Mouse (Mus musculus) C2C12 (cell line): Measurements from ENCODE around the gene Prss33. TPM values are rescaled to one million over a fixed set of nuclear protein-coding genes. Genes with fewer than 3 reads are reported as not detected.

Experiments used
- H3K27me3 ChIP-seq: one replicate; pipeline ENCODE4 v1.6.1; 2011; ENCODE audit not compliant: control insufficient read depth, insufficient read depth, insufficient read length
- H3K36me3 ChIP-seq: one replicate; pipeline ENCODE4 v1.6.1; 2011; ENCODE audit not compliant: control insufficient read depth, insufficient read depth
- H3K4me3 ChIP-seq: one replicate; pipeline ENCODE4 v1.5.1; 2011; ENCODE audit warnings: mild to moderate bottlenecking, control low read depth; ENCODE audit not compliant: poor library complexity, insufficient read depth, severe bottlenecking
- H3K79me2 ChIP-seq: one replicate; pipeline ENCODE4 v1.6.1; 2011; ENCODE audit not compliant: control insufficient read depth, insufficient read depth
- H3K79me3 ChIP-seq: one replicate; pipeline ENCODE4 v1.6.1; 2011; ENCODE audit warnings: low read depth, control low read depth
- H3ac ChIP-seq: one replicate; pipeline ENCODE3; 2011; ENCODE audit warnings: low read depth; ENCODE audit not compliant: control insufficient read depth, insufficient read length
- CEBPB ChIP-seq: IDR thresholded peaks from one replicate; pipeline ENCODE4 v1.6.1; 2011; ENCODE audit warnings: low read depth, mild to moderate bottlenecking, control low read depth, moderate library complexity
- CTCF ChIP-seq: IDR thresholded peaks from one replicate; pipeline ENCODE4 v1.5.1; 2011; ENCODE audit not compliant: control insufficient read depth, insufficient read depth, insufficient read length
- FOSL1 ChIP-seq: IDR thresholded peaks from one replicate; pipeline ENCODE4 v1.8.0; 2011; ENCODE audit warnings: mild to moderate bottlenecking, low read length; ENCODE audit not compliant: poor library complexity, insufficient read depth, severe bottlenecking
- MAX ChIP-seq: IDR thresholded peaks from one replicate; pipeline ENCODE4 v1.6.1; 2011; ENCODE audit warnings: mild to moderate bottlenecking, control low read depth
- MYOD1 ChIP-seq: IDR thresholded peaks from one replicate; pipeline ENCODE4 v1.6.1; 2011; ENCODE audit warnings: low read depth; ENCODE audit not compliant: control insufficient read depth, insufficient read length
- MYOG ChIP-seq: IDR thresholded peaks from one replicate; pipeline ENCODE4 v1.6.1; 2011; ENCODE audit not compliant: control insufficient read depth, insufficient read length; ENCODE audit errors: extremely low read depth
- USF1 ChIP-seq: IDR thresholded peaks from one replicate; pipeline ENCODE4 v1.6.1; 2011; ENCODE audit warnings: low read depth, mild to moderate bottlenecking, control low read depth, moderate library complexity
- polyA plus RNA-seq: library from polyadenylated mRNA; unstranded; fragments of >200 nt; fragmentation: generic; extraction: Trizol; gene quantifications from one replicate; pipeline ENCODE4 v1.2.1, GENCODE M21; 2012; ENCODE audit warnings: missing spikeins

Prss33 gene
- polyA plus RNA-seq, 1 experiment = not detected

GRCm38 (mm10) chr17:23822094-23822493 is 13.8 kb downstream of the Prss33 start:
- Histone ChIP-seq H3K4me3 (no peak overlapping the region), H3K36me3 (peaks cover 94% of the 10 kb centered on the region), H3K27me3 (no peaks in the 10 kb centered on the region), H3K79me3 (peaks cover 40% of the 10 kb centered on the region), H3K79me2 (peaks cover 74% of the 10 kb centered on the region), H3ac (no peak overlapping the region)
- TF ChIP-seq USF1 = no peak
- TF ChIP-seq FOSL1 = no peak
- no peak for TF ChIP-seq MAX
- no peak for TF ChIP-seq MYOD1
- TF ChIP-seq CTCF = no peak
- TF ChIP-seq CEBPB = no peak
- TF ChIP-seq MYOG = no peak

GRCm38 (mm10) chr17:23820731-23821130 is 15.1 kb downstream of the Prss33 start:
- Histone ChIP-seq H3K4me3 (no peak overlapping the region), H3K79me3 (peaks cover 52% of the 10 kb centered on the region), H3K79me2 (peaks cover 76% of the 10 kb centered on the region), H3K36me3 (peaks cover 95% of the 10 kb centered on the region), H3ac (no peak overlapping the region), H3K27me3 (no peaks in the 10 kb centered on the region)
- TF ChIP-seq USF1 (no peak), MYOD1 (no peak), CTCF (no peak)

DNA sequence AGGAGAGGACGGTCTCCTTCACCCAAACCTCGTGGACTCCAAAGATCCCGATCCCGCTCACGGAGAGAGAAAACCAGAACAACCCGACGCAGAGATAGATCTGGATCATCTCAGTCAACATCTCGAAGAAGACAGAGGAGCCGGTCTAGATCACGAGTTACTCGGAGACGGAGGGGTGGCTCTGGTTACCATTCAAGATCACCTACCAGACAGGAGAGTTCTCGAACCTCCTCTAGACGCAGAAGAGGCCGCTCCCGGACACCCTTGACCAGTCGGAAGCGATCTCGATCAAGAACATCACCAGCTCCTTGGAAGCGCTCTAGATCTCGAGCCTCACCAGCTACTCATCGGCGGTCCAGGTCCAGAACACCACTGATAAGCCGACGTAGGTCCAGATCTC is 16.6 kb downstream of the Prss33 start:
- H3K4me3 ChIP-seq = no peak overlapping the region
- no peak overlapping the region for H3ac ChIP-seq
- TF ChIP-seq MAX (no peak), CEBPB (no peak)
- H3K27me3 ChIP-seq = no peaks in the 10 kb centered on the region
- peaks cover 97% of the 10 kb centered on the region for H3K36me3 ChIP-seq
- H3K79me2 ChIP-seq = peaks cover 91% of the 10 kb centered on the region
- H3K79me3 ChIP-seq = peaks cover 66% of the 10 kb centered on the region

- TF ChIP-seq MAX (no peak), MYOG (no peak), CTCF (no peak), MYOD1 (no peak), FOSL1 (no peak), CEBPB (no peak), USF1 (no peak)
- Histone ChIP-seq H3ac (no peak overlapping the region), H3K36me3 (peaks cover 97% of the 10 kb centered on the region), H3K27me3 (no peaks in the 10 kb centered on the region), H3K79me2 (peaks cover 97% of the 10 kb centered on the region), H3K79me3 (peaks cover 73% of the 10 kb centered on the region), H3K4me3 (no peak overlapping the region)
Measured at GRCm38 (mm10) chr17:23818579-23818978, 17.3 kb downstream of the Prss33 start.

DNA sequence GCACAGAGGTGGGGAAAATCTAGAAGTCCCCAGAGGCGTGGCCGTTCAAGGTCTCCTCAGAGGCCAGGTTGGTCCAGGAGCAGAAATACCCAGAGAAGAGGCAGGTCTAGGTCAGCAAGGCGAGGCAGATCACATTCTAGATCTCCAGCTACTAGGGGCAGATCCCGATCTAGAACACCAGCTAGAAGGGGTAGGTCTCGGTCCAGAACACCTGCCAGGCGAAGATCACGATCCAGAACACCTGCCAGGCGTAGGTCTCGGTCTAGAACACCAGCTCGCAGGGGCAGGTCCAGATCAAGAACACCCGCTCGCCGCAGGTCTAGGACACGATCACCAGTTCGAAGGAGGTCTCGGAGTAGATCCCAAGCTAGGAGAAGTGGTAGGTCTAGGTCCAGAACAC is 20.2 kb downstream of the Prss33 start:
- H3K36me3 ChIP-seq = peaks cover 100% of the 10 kb centered on the region
- H3K79me2 ChIP-seq = peaks cover 100% of the 10 kb centered on the region
- TF ChIP-seq FOSL1 = no peak
- TF ChIP-seq MYOD1 = no peak
- no peak for TF ChIP-seq MAX
- no peak for TF ChIP-seq USF1
- TF ChIP-seq MYOG = no peak
- no peak for TF ChIP-seq CTCF
- no peak for TF ChIP-seq CEBPB
- H3K4me3 ChIP-seq = no peak overlapping the region
- H3ac ChIP-seq = no peak overlapping the region
- H3K27me3 ChIP-seq = no peaks in the 10 kb centered on the region
- peaks cover 84% of the 10 kb centered on the region for H3K79me3 ChIP-seq

- Histone ChIP-seq H3K27me3 (no peaks in the 10 kb centered on the region), H3K36me3 (peaks cover 74% of the 10 kb centered on the region), H3K79me3 (peaks cover 82% of the 10 kb centered on the region), H3ac (no peak overlapping the region), H3K4me3 (no peak overlapping the region), H3K79me2 (peaks cover 100% of the 10 kb centered on the region)
- TF ChIP-seq FOSL1 (no peak), MYOG (no peak), USF1 (no peak), CEBPB (no peak), MYOD1 (no peak), CTCF (no peak), MAX (no peak)
Measured at GRCm38 (mm10) chr17:23807918-23808317, 27.9 kb downstream of the Prss33 start.
